In the genomic region with DNA sequence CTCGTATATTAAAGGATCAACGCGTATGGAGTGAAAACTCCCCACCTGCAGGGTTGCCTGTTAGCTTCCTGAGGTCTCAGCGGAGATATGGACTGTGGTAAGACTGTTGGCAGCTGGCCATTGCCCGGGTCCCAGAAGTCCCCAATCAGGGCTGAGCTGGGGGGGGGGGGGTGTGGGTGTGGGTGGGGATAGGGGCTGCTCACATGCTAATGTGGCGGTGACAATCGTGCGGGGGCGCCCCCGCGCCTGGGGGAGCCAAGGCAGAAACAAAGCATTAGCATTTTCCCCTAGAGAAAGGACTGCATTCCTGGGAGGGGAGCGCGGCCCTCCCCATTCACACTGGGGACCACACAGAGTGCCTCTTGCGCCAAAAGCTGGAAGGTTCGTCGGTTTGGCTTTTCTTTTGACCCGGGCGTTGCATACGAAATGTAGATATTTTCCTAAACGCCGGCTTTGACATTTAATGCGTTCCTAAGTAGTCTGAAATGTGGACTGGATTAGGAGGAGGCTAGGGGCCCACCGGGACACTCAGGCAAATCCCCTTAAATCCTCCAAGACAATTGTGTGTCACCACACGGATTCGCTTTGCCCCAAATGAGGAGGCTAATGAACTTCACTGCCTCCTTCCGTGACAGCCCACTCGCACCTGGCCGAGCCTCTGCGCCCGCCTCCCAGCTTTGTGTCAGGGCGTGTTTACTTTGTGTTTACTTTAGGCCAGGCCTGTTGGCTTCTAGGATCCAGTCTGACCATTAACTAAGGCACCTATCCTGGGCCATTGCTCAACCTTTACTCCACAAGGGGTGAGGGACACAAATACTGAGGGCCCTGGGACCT, we compare ENCODE assay signal across 8 mouse cellular contexts. TPM values are rescaled to one million over a fixed set of nuclear protein-coding genes. Genes with fewer than 3 reads are reported as not detected.
DNase-seq lines count a peak whose midpoint lies in the region; ATAC-seq lines count a peak whose summit lies in the region.

No protein-coding gene starts in this region.

- H3K9ac ChIP-seq in heart, embryonic 11.5 days (ENCODE audit: low read depth, low read length): peak overlapping the region; percentile 66; the same call in 1 of the 2 replicates
- no peak overlapping the region for H3K9ac ChIP-seq in hindbrain, embryonic 13.5 days
- H3K9ac ChIP-seq in liver, embryonic 12.5 days: 0 out of 2 replicates have a peak overlapping the region, but pooled peaks have one; percentile 14
- H3K9ac ChIP-seq in neural tube, embryonic 12.5 days: no peak overlapping the region

- H3K27ac ChIP-seq in heart, embryonic 11.5 days (ENCODE audit: low read depth, low read length): peak overlapping the region; percentile 54; the same call in 1 of the 2 replicates
- 0 out of 2 replicates have a peak overlapping the region, but pooled peaks have one; percentile 35 for H3K27ac ChIP-seq in hindbrain, embryonic 13.5 days
- peak overlapping the region; percentile 58 for H3K27ac ChIP-seq in liver, embryonic 12.5 days
- 0 out of 2 replicates have a peak overlapping the region, but pooled peaks have one; percentile 3 for H3K27ac ChIP-seq in neural tube, embryonic 12.5 days

- no peaks in the 10 kb centered on the region for H3K9me3 ChIP-seq in heart, embryonic 11.5 days (replicated peaks; ENCODE audit: control insufficient read depth, low read length)
- H3K9me3 ChIP-seq in hindbrain, embryonic 13.5 days: no peaks in the 10 kb centered on the region
- H3K9me3 ChIP-seq in liver, embryonic 12.5 days (replicated peaks): no peaks in the 10 kb centered on the region
- H3K9me3 ChIP-seq in neural tube, embryonic 12.5 days: no peaks in the 10 kb centered on the region

- no peak for ATAC-seq in heart, embryonic 11.5 days (replicated peaks; ENCODE audit: insufficient number of reproducible peaks, low FRiP score, low TSS enrichment)
- peak; percentile 81 for ATAC-seq in hindbrain, embryonic 13.5 days (ENCODE audit: low FRiP score)
- ATAC-seq in liver, embryonic 12.5 days: peak; percentile 66
- ATAC-seq in neural tube, embryonic 12.5 days (ENCODE audit: low FRiP score, low read depth): peak; percentile 89

- WGBS in heart, embryonic 11.5 days (ENCODE audit: insufficient replicate concordance): 7% methylated on average over 31 of the region's 31 CpGs
- 3% methylated on average over 31 of the region's 31 CpGs for WGBS in hindbrain, embryonic 13.5 days
- WGBS in liver, embryonic 12.5 days (ENCODE audit: insufficient replicate concordance): 19% methylated on average over 31 of the region's 31 CpGs
- 3% methylated on average over 31 of the region's 31 CpGs for whole genome bisulfite sequencing in neural tube, embryonic 12.5 days

- H3K27me3 ChIP-seq in heart, embryonic 11.5 days (ENCODE audit: control insufficient read depth, insufficient read depth, low read length): no peaks in the 10 kb centered on the region
- H3K27me3 ChIP-seq in hindbrain, embryonic 13.5 days: 0 out of 2 replicates have a peak, but pooled peaks cover 3% of the 10 kb centered on the region
- no peaks in the 10 kb centered on the region for H3K27me3 ChIP-seq in liver, embryonic 12.5 days (replicated peaks)
- H3K27me3 ChIP-seq in neural tube, embryonic 12.5 days (replicated peaks): no peaks in the 10 kb centered on the region

- H3K4me2 ChIP-seq in heart, embryonic 11.5 days: peak overlapping the region; percentile 86
- peak overlapping the region; percentile 48 for H3K4me2 ChIP-seq in hindbrain, embryonic 13.5 days
- H3K4me2 ChIP-seq in liver, embryonic 12.5 days: peak overlapping the region; percentile 68
- H3K4me2 ChIP-seq in neural tube, embryonic 12.5 days (replicated peaks): peak overlapping the region; percentile 59

- H3K4me3 ChIP-seq in heart, embryonic 11.5 days (ENCODE audit: low read depth, low read length): peak overlapping the region; percentile 46
- H3K4me3 ChIP-seq in hindbrain, embryonic 13.5 days: peak overlapping the region; percentile 20
- peak overlapping the region; percentile 46 for H3K4me3 ChIP-seq in liver, embryonic 12.5 days
- 0 out of 2 replicates have a peak overlapping the region, but pooled peaks have one; percentile 9 for H3K4me3 ChIP-seq in neural tube, embryonic 12.5 days

- no peaks in the 10 kb centered on the region; the same call in 1 of the 2 replicates for H3K36me3 ChIP-seq in heart, embryonic 11.5 days (ENCODE audit: control insufficient read depth, insufficient read depth, low read length)
- peaks cover 35% of the 10 kb centered on the region for H3K36me3 ChIP-seq in hindbrain, embryonic 13.5 days
- H3K36me3 ChIP-seq in liver, embryonic 12.5 days: peaks cover 36% of the 10 kb centered on the region
- H3K36me3 ChIP-seq in neural tube, embryonic 12.5 days: peaks cover 32% of the 10 kb centered on the region

- DNase-seq in heart, adult 18-20 months: no peak
- DNase-seq in embryo, embryonic 10 days (ENCODE audit: low spot score): peak; percentile 75
- DNase-seq in thymus, postnatal 0 days (ENCODE audit: low spot score): no peak
- no peak for DNase-seq in layer of hippocampus, adult 18-20 months (ENCODE audit: low spot score in 2 of 2)

- peaks cover 4% of the 10 kb centered on the region; the same call in 1 of the 2 replicates for H3K4me1 ChIP-seq in heart, embryonic 11.5 days (ENCODE audit: control insufficient read depth, insufficient read depth, low read length)
- peaks cover 13% of the 10 kb centered on the region for H3K4me1 ChIP-seq in hindbrain, embryonic 13.5 days (replicated peaks)
- H3K4me1 ChIP-seq in liver, embryonic 12.5 days: peaks cover 18% of the 10 kb centered on the region
- H3K4me1 ChIP-seq in neural tube, embryonic 12.5 days: peaks cover 6% of the 10 kb centered on the region

RNA-seq across cellular contexts. Expression of a gene that starts 20.2 kb away (rescaled TPM):
- 1.00 and 1.1 TPM in 2 replicates for polyA plus RNA-seq in heart, embryonic 11.5 days (2014; fragmentation: Nextera tagmentation; extraction: Ambion mirVana)
- total RNA-seq in heart, adult 18-20 months (2021): not detected
- polyA plus RNA-seq in hindbrain, embryonic 13.5 days (2015; fragmentation: Nextera tagmentation; extraction: Ambion mirVana): 0.50 and 0.53 TPM in 2 replicates
- 1.7 and 2.0 TPM in 2 replicates for polyA plus RNA-seq in liver, embryonic 12.5 days (2016; fragmentation: Nextera tagmentation; extraction: Ambion mirVana)
- polyA plus RNA-seq in neural tube, embryonic 12.5 days (2016; fragmentation: Nextera tagmentation; extraction: Ambion mirVana): 0.98 and 1.4 TPM in 2 replicates
- polyA plus RNA-seq in thymus, postnatal 0 days (2015; fragmentation: Nextera tagmentation; extraction: Ambion mirVana): 0.01 and 0.03 TPM in 2 replicates
- total RNA-seq in layer of hippocampus, adult 18-20 months (2021): 1 to 10 TPM; 1.2 to 2.0 TPM

RNA-seq across cellular contexts. Expression of a gene that starts 55.6 kb away (rescaled TPM):
- 37.5 and 40.8 TPM in 2 replicates for polyA plus RNA-seq in heart, embryonic 11.5 days (2014; fragmentation: Nextera tagmentation; extraction: Ambion mirVana)
- total RNA-seq in heart, adult 18-20 months (2021): 10 to 100 TPM; 21.2 to 22.5 TPM
- polyA plus RNA-seq in hindbrain, embryonic 13.5 days (2015; fragmentation: Nextera tagmentation; extraction: Ambion mirVana): 54.7 and 59.0 TPM in 2 replicates
- 35.8 and 38.9 TPM in 2 replicates for polyA plus RNA-seq in liver, embryonic 12.5 days (2016; fragmentation: Nextera tagmentation; extraction: Ambion mirVana)
- polyA plus RNA-seq in neural tube, embryonic 12.5 days (2016; fragmentation: Nextera tagmentation; extraction: Ambion mirVana): 63.8 and 64.3 TPM in 2 replicates
- 61.8 and 64.1 TPM in 2 replicates for polyA plus RNA-seq in thymus, postnatal 0 days (2015; fragmentation: Nextera tagmentation; extraction: Ambion mirVana)
- total RNA-seq in layer of hippocampus, adult 18-20 months (2021): 10 to 100 TPM; 50.5 to 54.1 TPM

Comparison
In these comparisons a context has a peak if more than half of its experiments do, and no peak if none do; other contexts are left out.
1. H3K27ac ChIP-seq: peak in every context shown above with its lines; median percentile 58 in liver, embryonic 12.5 days; 54 in heart, embryonic 11.5 days; 35 in hindbrain, embryonic 13.5 days; 3 in neural tube, embryonic 12.5 days.
2. H3K9ac ChIP-seq: peak in heart, embryonic 11.5 days (single experiment) and liver, embryonic 12.5 days (single experiment); none in hindbrain, embryonic 13.5 days (single experiment) and neural tube, embryonic 12.5 days (single experiment).
3. Peak in every context shown above with its lines, with median percentiles within 50 percentile points of each other: H3K4me2 ChIP-seq and H3K4me3 ChIP-seq.